ENCODE assay signal across 26 mouse cellular contexts in the genomic region with DNA sequence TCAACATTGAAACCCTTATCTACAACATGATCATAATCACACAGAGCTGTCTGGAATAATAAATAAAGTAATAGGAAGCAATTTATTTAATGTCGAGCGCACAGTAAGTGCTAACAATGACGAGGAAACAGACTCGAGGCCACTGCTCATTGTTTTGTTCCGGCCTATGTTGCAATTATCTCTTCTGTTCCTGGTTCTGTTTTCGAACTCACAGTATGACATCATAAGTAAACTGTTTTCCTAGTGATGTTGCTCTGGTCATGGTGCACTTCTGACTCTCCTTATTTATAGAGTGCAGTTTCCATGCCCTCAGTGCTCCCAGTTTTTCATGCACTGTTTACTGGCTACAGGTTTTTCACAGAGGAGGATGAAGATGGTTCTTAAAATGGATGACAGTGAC.
A peak's percentile ranks its signal among the peaks of the same experiment; 100 is the strongest.
DNase-seq lines count a peak whose midpoint lies in the region; ATAC-seq and TF ChIP-seq lines count a peak whose summit lies in the region.
"Had no signal": no experiment of that assay in that cellular context is flagged by ENCODE, and none has a peak within 500 bp of the region (broad histone marks: within the 10 kb centered on the region; RNA-seq: fewer than 3 reads in every experiment).

No protein-coding gene starts in this region.

- no peak overlapping the region for H3K4me2 ChIP-seq in hindbrain, embryonic 14.5 days (replicated peaks)
- H3K4me2 ChIP-seq: embryonic facial prominence, embryonic 12.5 days; embryonic facial prominence, embryonic 15.5 days; forebrain, embryonic 12.5 days; forebrain, embryonic 15.5 days; heart, embryonic 11.5 days; hindbrain, embryonic 13.5 days had no signal

- intact Hi-C loops in heart, postnatal 36 days (cut with DNase I): no loop called here

- WGBS in lung, adult 2 months: 36% methylated on average over 6 of the region's 6 CpGs
- WGBS in hindbrain, embryonic 14.5 days: 84% methylated on average over 6 of the region's 6 CpGs

- TF ChIP-seq CTCF in lung, adult 2 months (IDR thresholded peaks at IDR 0.05; ENCODE audit: insufficient read depth, low read length): no peak

- no peaks in the 10 kb centered on the region for H3K36me3 ChIP-seq in hindbrain, embryonic 14.5 days (replicated peaks; ENCODE audit: control insufficient read depth, insufficient read depth)
- H3K36me3 ChIP-seq: embryonic facial prominence, embryonic 12.5 days; embryonic facial prominence, embryonic 15.5 days; forebrain, embryonic 12.5 days; forebrain, embryonic 15.5 days; G1E; hindbrain, embryonic 10.5 days; hindbrain, embryonic 13.5 days had no signal

- H3K4me3 ChIP-seq in lung, adult 2 months (replicated peaks; ENCODE audit: extremely low read depth, low read depth, low read length): no peak overlapping the region
- H3K4me3 ChIP-seq in hindbrain, embryonic 14.5 days (replicated peaks; ENCODE audit: low read length): no peak overlapping the region
- H3K4me3 ChIP-seq: embryonic facial prominence, embryonic 12.5 days; embryonic facial prominence, embryonic 15.5 days; forebrain, embryonic 12.5 days; forebrain, embryonic 15.5 days; hindbrain, embryonic 10.5 days; hindbrain, embryonic 13.5 days had no signal

- no peaks in the 10 kb centered on the region for H3K9me3 ChIP-seq in hindbrain, embryonic 14.5 days (ENCODE audit: control insufficient read depth, low read length)
- H3K9me3 ChIP-seq: embryonic facial prominence, embryonic 12.5 days; embryonic facial prominence, embryonic 15.5 days; forebrain, embryonic 12.5 days; forebrain, embryonic 15.5 days; G1E; hindbrain, embryonic 10.5 days; hindbrain, embryonic 13.5 days had no signal

- ATAC-seq in megakaryocyte progenitor cell, adult 5-6 weeks (replicated peaks; ENCODE audit: poor library complexity): peak; percentile 61
- no peak for ATAC-seq in megakaryocyte-erythroid progenitor cell, adult 5-6 weeks (replicated peaks; ENCODE audit: low FRiP score, low TSS enrichment, poor library complexity, severe bottlenecking)
- no peak for ATAC-seq in hindbrain, embryonic 14.5 days (ENCODE audit: low FRiP score)
- ATAC-seq: forebrain, embryonic 15.5 days; hindbrain, postnatal 0 days; Patski had no signal

- DNase-seq in heart, adult 11 months: peak; percentile 33
- DNase-seq in heart, postnatal 36 days: no peak
- DNase-seq in lung, postnatal 36 days: peak; percentile 3
- no peak for DNase-seq in lung, adult 2 months
- no peak for DNase-seq in hindbrain, embryonic 14.5 days (ENCODE audit: low spot score)
- DNase-seq: adrenal gland, postnatal 10 days; adrenal gland, postnatal 36 days; B cell, adult 2 months; cerebellum, adult 11 months; cerebellum, adult 2 months; cerebellum, adult 9-11 months; cerebellum, postnatal 25 days; gastrocnemius, postnatal 25 days had no signal

- no peak overlapping the region for H3K27ac ChIP-seq in hindbrain, embryonic 14.5 days
- H3K27ac ChIP-seq: embryonic facial prominence, embryonic 12.5 days; embryonic facial prominence, embryonic 15.5 days; forebrain, embryonic 12.5 days; forebrain, embryonic 15.5 days; hindbrain, embryonic 10.5 days; hindbrain, embryonic 13.5 days; hindbrain, postnatal 0 days had no signal

- no peak for TF ChIP-seq POLR2A in lung, adult 2 months (IDR thresholded peaks at IDR 0.05; ENCODE audit: borderline replicate concordance, extremely low read depth, low read depth, low read length)

- no peaks in the 10 kb centered on the region for H3K27me3 ChIP-seq in hindbrain, embryonic 14.5 days (ENCODE audit: control insufficient read depth, insufficient read depth, low read length)
- H3K27me3 ChIP-seq: CH12.LX; embryonic facial prominence, embryonic 12.5 days; embryonic facial prominence, embryonic 15.5 days; forebrain, embryonic 12.5 days; forebrain, embryonic 15.5 days; hindbrain, embryonic 13.5 days had no signal

- no peak overlapping the region for H3K9ac ChIP-seq in hindbrain, embryonic 14.5 days
- H3K9ac ChIP-seq: embryonic facial prominence, embryonic 12.5 days; embryonic facial prominence, embryonic 15.5 days; forebrain, embryonic 12.5 days; forebrain, embryonic 15.5 days; hindbrain, embryonic 13.5 days had no signal

- H3K4me1 ChIP-seq in lung, adult 2 months (ENCODE audit: control insufficient read depth, insufficient read depth, low read length): no peaks in the 10 kb centered on the region
- no peaks in the 10 kb centered on the region for H3K4me1 ChIP-seq in hindbrain, embryonic 14.5 days (replicated peaks; ENCODE audit: control insufficient read depth, insufficient read depth, low read length)
- H3K4me1 ChIP-seq: embryonic facial prominence, embryonic 12.5 days; embryonic facial prominence, embryonic 15.5 days; forebrain, embryonic 12.5 days; forebrain, embryonic 15.5 days; hindbrain, embryonic 10.5 days; hindbrain, embryonic 13.5 days had no signal

Comparison
In these comparisons a context has a peak if more than half of its experiments do, and no peak if none do; other contexts are left out.
1. DNase-seq: peak in heart, adult 11 months (single experiment) and lung, postnatal 36 days (single experiment); none in heart, postnatal 36 days (0 of 2), lung, adult 2 months (single experiment) and hindbrain, embryonic 14.5 days (single experiment).